Mouse (Mus musculus) activated CD4-positive, CD25-positive, alpha-beta regulatory T cell, adult 4 months (primary cell): ENCODE measurements around the gene Slc23a3. TPM values are rescaled to one million over a fixed set of nuclear protein-coding genes. Genes with fewer than 3 reads are reported as not detected.

Experiments used
- ATAC-seq: one replicate; pipeline ENCODE4 v1.8.0; 2017
- polyA plus RNA-seq, 2 experiments: library from polyadenylated mRNA; unstranded; fragments of 100-300 nt; shearing (Covaris generic); gene quantifications; one replicate each; pipeline ENCODE4 v1.2.1; 2017

Gene Slc23a3
- polyA plus RNA-seq, 2 experiments from 2014 or later, result 0.46 TPM; not detected in 1

DNA sequence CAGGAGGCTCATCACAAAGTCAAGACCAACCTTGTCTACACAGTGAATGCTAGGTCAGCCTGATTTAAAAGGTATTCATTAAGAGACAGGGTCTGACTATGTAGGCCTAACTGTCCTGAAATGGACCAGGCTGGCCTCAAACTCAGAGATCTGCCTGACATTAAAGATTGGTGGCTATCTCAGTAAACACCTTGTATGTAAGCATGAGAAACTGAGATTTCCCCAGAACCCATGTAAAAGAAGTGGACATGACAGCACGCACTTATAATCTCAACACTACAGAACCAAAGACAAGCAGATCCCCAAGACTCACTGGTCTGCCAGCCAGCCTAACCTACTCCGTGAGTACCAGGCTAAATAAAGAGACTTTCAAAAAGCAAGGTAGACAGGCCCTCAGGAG lies 4.8 kb upstream of the Slc23a3 start:
- ATAC-seq, result no peak

DNA sequence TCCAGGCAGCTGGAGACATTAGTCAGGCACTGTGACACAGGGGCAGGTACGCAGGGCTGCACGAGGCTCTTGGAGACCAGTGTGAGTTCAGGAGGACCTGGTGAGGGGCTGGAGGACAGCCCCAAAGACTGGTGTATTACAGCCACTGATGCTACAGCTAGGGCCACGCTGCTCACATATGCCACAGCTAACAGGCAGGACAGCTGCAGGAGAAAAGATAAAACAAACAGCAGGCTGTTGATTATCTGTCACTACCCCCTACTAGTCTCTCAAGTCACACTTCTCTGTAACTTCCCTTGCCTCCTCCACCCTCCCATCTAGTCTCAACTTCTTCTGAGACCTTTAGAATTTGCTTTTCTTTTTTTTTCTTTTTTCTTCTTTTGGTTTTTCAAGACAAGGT lies 3.0 kb upstream of the Slc23a3 start:
- no peak for ATAC-seq

DNA sequence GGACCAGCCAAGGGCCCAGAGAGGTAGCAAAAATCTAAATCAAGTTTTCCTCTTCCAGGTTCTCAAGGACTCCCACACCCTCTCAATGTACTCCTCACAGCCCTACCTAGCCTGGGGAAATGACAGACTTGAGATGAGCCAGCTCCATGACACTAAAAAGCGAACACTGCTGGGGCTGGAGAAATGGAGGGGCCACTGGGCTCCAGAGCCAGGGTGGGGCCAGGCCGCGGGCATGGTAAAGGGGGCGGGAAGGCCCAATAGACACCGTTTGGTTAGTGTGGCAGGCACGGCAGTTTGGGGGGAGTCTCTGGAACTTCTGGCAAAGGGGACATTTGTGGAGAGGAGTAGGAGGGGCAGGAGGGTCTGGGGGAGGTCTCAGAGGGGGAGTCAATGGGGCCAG lies 2.6 kb upstream of the Slc23a3 start:
- ATAC-seq, result no peak

DNA sequence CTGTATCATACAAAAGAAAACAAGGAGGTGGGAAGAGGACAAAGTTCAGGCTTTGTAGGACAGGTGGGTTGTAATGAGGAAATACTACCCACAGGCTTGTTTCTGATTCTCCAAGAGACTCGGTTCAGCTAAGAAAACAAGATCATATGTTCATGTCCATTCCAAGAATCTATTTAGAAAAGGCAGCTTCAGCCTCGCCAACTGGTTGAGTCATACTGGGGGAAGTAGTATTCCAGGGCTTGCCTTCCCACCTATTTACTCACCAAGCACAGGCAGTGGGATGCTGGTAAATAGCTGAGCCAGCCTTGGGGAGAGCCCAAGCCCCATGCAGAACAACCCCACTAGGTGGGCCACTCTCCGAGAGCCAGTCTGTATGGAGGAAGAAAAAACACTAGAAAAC lies 5.0 kb downstream of the Slc23a3 start:
- ATAC-seq, result no peak

DNA sequence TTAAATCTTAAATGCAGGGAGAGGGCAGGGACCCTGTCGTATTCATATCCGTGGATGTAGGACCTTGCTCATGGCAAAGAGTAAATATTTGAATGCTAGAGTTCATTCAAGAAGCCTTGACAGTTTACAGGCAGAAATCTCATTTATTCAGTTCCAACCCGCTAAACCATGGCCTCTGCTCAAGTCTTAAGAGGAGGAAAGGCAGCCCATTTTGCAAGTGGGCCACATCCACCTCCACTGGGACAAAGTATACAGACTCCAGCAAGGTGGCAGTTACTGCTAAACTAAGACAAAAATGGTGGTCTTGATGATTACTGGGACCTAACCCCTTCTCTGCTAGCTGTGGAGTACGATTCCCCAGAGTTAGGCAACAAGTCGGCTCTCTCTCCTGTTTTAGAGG lies 8.3 kb downstream of the Slc23a3 start:
- ATAC-seq, result no peak

DNA sequence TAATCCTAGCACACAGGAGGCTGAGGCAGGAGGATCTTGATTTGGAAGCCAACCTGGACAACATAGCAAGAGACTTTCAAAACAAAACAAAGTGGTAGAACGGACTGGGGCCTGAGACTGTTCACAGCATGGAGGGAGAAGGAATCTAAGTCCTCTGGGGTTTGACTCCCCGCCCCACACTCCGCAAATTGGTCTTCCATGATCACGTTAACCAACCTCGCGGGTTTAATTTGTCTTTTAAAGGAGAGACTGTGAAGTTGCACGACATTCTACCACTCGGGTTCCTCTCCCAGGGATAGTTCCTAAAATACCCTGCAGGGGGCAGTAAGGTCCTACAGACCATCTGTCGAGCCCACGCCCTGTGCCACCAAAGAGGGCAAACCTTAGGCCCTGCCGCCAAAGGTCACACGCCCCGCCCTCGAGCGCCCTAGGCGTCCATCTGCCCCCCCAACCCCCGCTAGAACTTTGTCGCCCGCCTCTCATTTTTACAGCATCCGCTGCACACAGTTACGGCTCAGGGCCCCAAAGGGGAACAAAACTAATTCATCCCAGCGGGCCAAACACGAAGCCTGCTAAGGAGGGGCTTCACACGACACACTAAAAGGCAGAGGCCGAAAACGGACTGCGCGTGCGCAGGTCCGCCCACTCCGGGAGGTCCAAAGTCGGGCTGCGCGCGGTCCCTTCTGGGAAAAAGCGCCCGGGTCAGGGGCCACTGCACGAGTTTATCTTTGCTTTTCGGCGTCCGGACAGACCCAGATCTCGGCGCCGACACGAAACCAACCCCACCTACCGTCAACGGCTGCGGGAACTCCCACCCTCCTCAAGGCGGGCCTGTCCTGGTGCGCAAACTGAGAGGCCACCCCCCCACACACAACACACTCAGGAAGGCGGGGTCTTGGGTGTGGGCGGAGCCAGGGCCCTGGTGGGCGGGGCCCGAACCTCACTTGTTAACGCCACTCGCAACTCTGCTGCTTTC lies 9.1 kb downstream of the Slc23a3 start, which contains the start of gene Nhej1:
TSS of gene Nhej1 (minus strand) at position 855 of the 976 bp plus-strand sequence.
- ATAC-seq, result peak; percentile 88

DNA sequence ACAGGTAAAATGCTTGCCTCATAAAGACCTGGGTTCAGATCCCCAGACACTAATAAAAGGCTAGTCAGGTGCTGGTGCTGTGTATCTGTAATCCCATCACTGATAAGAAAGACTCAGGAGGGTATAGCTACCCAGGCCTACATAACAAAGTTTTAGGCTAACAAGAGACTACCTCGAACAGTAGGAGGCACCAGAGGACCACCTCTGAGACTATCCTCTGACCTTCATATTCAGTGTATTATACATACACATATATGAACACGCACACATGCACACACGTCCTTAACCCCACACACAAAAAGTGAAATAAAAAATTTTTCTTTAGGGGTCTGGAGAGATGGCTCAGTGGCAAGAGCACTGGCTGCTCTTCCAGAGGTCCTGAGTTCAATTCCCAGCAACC lies 11.5 kb downstream of the Slc23a3 start:
- no peak for ATAC-seq

Other genes with a start within 250 kb of the Slc23a3 start
- not detected for gene Fev, start 248.5 kb downstream of the Slc23a3 start, polyA plus RNA-seq
- gene Cryba2, start 240.7 kb downstream of the Slc23a3 start, polyA plus RNA-seq, result not detected
- under 1 TPM in 1 of 2 experiments, not detected in 1; 0.07 TPM for gene Cfap65, start 198.3 kb downstream of the Slc23a3 start, polyA plus RNA-seq
- gene Ihh, start 182.2 kb downstream of the Slc23a3 start, polyA plus RNA-seq, result not detected
- gene Nhej1, start 8.7 kb downstream of the Slc23a3 start, polyA plus RNA-seq, result 1 to 10 TPM; 5.4 to 6.3 TPM
- 100 to 1,000 TPM; 114 to 125 TPM for gene Cnppd1, start 8.8 kb upstream of the Slc23a3 start, polyA plus RNA-seq
- 10 to 100 TPM; 15.1 to 27.4 TPM for gene Retreg2, start 8.9 kb upstream of the Slc23a3 start, polyA plus RNA-seq
- gene Zfand2b, start 34.8 kb upstream of the Slc23a3 start, polyA plus RNA-seq, result 10 to 100 TPM; 52.2 to 58.8 TPM
- 1 to 10 TPM; 1.4 to 2.8 TPM for gene Abcb6, start 46.5 kb upstream of the Slc23a3 start, polyA plus RNA-seq
- 10 to 100 TPM; 14.1 to 17.1 TPM for gene Ankzf1, start 58.3 kb upstream of the Slc23a3 start, polyA plus RNA-seq
- 1 to 10 TPM; 9.9 TPM for gene Atg9a, start 58.3 kb upstream of the Slc23a3 start, polyA plus RNA-seq
- gene Glb1l, start 76.9 kb upstream of the Slc23a3 start, polyA plus RNA-seq, result 10 to 100 TPM; 12.0 to 12.4 TPM
- gene Stk16, start 76.9 kb upstream of the Slc23a3 start, polyA plus RNA-seq, result 10 to 100 TPM; 45.7 to 65.1 TPM
- gene Tuba4a, start 86.0 kb upstream of the Slc23a3 start, polyA plus RNA-seq, result 100 to 1,000 TPM; 120 to 135 TPM
- not detected for gene A630095N17Rik, start 98.2 kb upstream of the Slc23a3 start, polyA plus RNA-seq
- gene Dnajb2, start 102.5 kb upstream of the Slc23a3 start, polyA plus RNA-seq, result 1 to 10 TPM; 5.9 to 7.1 TPM
- gene Ptprn, start 130.6 kb upstream of the Slc23a3 start, polyA plus RNA-seq, result under 1 TPM; 0.37 to 0.47 TPM
- not detected for gene Resp18, start 144.5 kb upstream of the Slc23a3 start, polyA plus RNA-seq
- 10 to 100 TPM; 57.0 to 64.9 TPM for gene Dnpep, start 184.1 kb upstream of the Slc23a3 start, polyA plus RNA-seq
- not detected for gene Des, start 226.4 kb upstream of the Slc23a3 start, polyA plus RNA-seq
- gene Speg, start 241.4 kb upstream of the Slc23a3 start, polyA plus RNA-seq, result not detected